Mouse (Mus musculus): Measurements from ENCODE around the gene Olfr547.

- TF ChIP-seq POLR2AphosphoS5 (IDR thresholded peaks at IDR 0.05; ENCODE audit: insufficient replicate concordance, low read depth, low read length) (no peak), CTCF (IDR thresholded peaks at IDR 0.05; ENCODE audit: low read depth, low read length) (no peak), TAL1 (conservative IDR thresholded peaks at IDR 0.05; ENCODE audit: low read depth, low read length) (no peak)
These were observed 18.7 kb downstream of the Olfr547 start for GRCm38 (mm10) chr7:102553279-102553678.
